Mouse (Mus musculus): ENCODE measurements around the gene Zmiz1. TPM values are rescaled to one million over a fixed set of nuclear protein-coding genes. Genes with fewer than 3 reads are reported as not detected.

Zmiz1 gene
- total and polyA plus RNA-seq, 3 experiments: 3.7 to 45.8 (median 11.1) TPM

- Histone ChIP-seq H3K9ac (ENCODE audit: insufficient read depth, low read depth) (no peak overlapping the region), H3K27ac (ENCODE audit: insufficient read depth, low read depth) (no peak overlapping the region), H3K27me3 (replicated peaks) (no peaks in the 10 kb centered on the region), H3K79me2 (replicated peaks; ENCODE audit: control insufficient read depth, extremely low read depth, insufficient read depth, poor library complexity, severe bottlenecking) (no peaks in the 10 kb centered on the region), H3K4me3 (replicated peaks in 1 of 3; ENCODE audit: low read depth in 2 of 3, low read length in 2 of 3, poor library complexity in 1 of 3) (no peak overlapping the region), H3K36me3 (replicated peaks in 1 of 2; ENCODE audit: control insufficient read depth in 1 of 2, insufficient read depth in 1 of 2, low read length in 1 of 2) (peaks cover 25 to 75% of the 10 kb centered on the region in 2 experiments), H3K4me2 (ENCODE audit: insufficient read depth, low read depth, poor library complexity, severe bottlenecking) (no peak overlapping the region), H3K4me1 (ENCODE audit: control insufficient read depth in 1 of 2, insufficient read depth in 2 of 2) (peaks cover 58 to 99% of the 10 kb centered on the region in 2 experiments), H3K9me3 (replicated peaks; ENCODE audit: low read length) (no peaks in the 10 kb centered on the region)
- dilution Hi-C loops (cut with MboI; ENCODE audit: extremely low pct_ligation_motif_present, extremely low pct_unique_long_range_greater_than_20kb, low sequenced_read_pairs) (no loop called here), in situ Hi-C loops (cut with MboI; ENCODE audit: low pct_ligation_motif_present, low pct_unique_long_range_greater_than_20kb, low sequenced_read_pairs) (no loop called here)
- DNase-seq (ENCODE audit: extremely low read depth): no peak
- TF ChIP-seq GABPA (IDR thresholded peaks at IDR 0.05; ENCODE audit: insufficient replicate concordance, low read depth, low read length): no peak
- TF ChIP-seq HCFC1 (IDR thresholded peaks at IDR 0.05; ENCODE audit: low read depth, low read length): no peak
- TF ChIP-seq RAD21 (IDR thresholded peaks at IDR 0.05; ENCODE audit: low read depth, low read length): no peak
- TF ChIP-seq E2F4 (IDR thresholded peaks at IDR 0.05; ENCODE audit: insufficient replicate concordance, low read depth, low read length): no peak
- TF ChIP-seq MEF2A (IDR thresholded peaks at IDR 0.05; ENCODE audit: borderline replicate concordance, low read depth, low read length): no peak
- TF ChIP-seq POLR2AphosphoS2 (IDR thresholded peaks at IDR 0.05; ENCODE audit: low read depth, low read length): no peak
- no peak for TF ChIP-seq UBTF (IDR thresholded peaks at IDR 0.05; ENCODE audit: low read depth, low read length)
- TF ChIP-seq IRF4 (IDR thresholded peaks at IDR 0.05; ENCODE audit: low read depth, low read length): no peak
- no peak for TF ChIP-seq KAT2A (IDR thresholded peaks at IDR 0.05; ENCODE audit: insufficient replicate concordance, low read length)
- no peak for TF ChIP-seq ZNF384 (IDR thresholded peaks at IDR 0.05; ENCODE audit: low read depth, low read length)
- no peak for TF ChIP-seq MXI1 (IDR thresholded peaks at IDR 0.05; ENCODE audit: low read depth, low read length)
- TF ChIP-seq ETS1 (conservative IDR thresholded peaks at IDR 0.05; ENCODE audit: low read depth, low read length): no peak
- no peak for TF ChIP-seq PAX5 (IDR thresholded peaks at IDR 0.05; ENCODE audit: low read length)
These were observed 176.8 kb downstream of the Zmiz1 start for GRCm38 (mm10) chr14:25635746-25636145.

GRCm38 (mm10) chr14:25636297-25636696 is 177.3 kb downstream of the Zmiz1 start:
- H3K36me3 ChIP-seq (replicated peaks in 1 of 2; ENCODE audit: control insufficient read depth in 1 of 2, insufficient read depth in 1 of 2, low read length in 1 of 2): peaks cover 24 to 77% of the 10 kb centered on the region in 2 experiments
- no peak for DNase-seq (ENCODE audit: extremely low read depth)
- no peak overlapping the region for H3K9ac ChIP-seq (ENCODE audit: insufficient read depth, low read depth)
- H3K4me2 ChIP-seq (ENCODE audit: insufficient read depth, low read depth, poor library complexity, severe bottlenecking): no peak overlapping the region
- TF ChIP-seq POLR2AphosphoS2 (IDR thresholded peaks at IDR 0.05; ENCODE audit: low read depth, low read length): no peak
- peak; percentile 32; the same call in 1 of the 2 replicates for TF ChIP-seq MAX (IDR thresholded peaks at IDR 0.05; ENCODE audit: low read length)
- no peaks in the 10 kb centered on the region for H3K79me2 ChIP-seq (replicated peaks; ENCODE audit: control insufficient read depth, extremely low read depth, insufficient read depth, poor library complexity, severe bottlenecking)
- H3K27ac ChIP-seq (ENCODE audit: insufficient read depth, low read depth): peak overlapping the region; percentile 61
- in situ Hi-C loops (cut with MboI; ENCODE audit: low pct_ligation_motif_present, low pct_unique_long_range_greater_than_20kb, low sequenced_read_pairs) (no loop called here), dilution Hi-C loops (cut with MboI; ENCODE audit: extremely low pct_ligation_motif_present, extremely low pct_unique_long_range_greater_than_20kb, low sequenced_read_pairs) (no loop called here)
- H3K9me3 ChIP-seq (replicated peaks; ENCODE audit: low read length): no peaks in the 10 kb centered on the region
- H3K27me3 ChIP-seq (replicated peaks): no peaks in the 10 kb centered on the region
- peaks cover 58 to 99% of the 10 kb centered on the region in 2 experiments for H3K4me1 ChIP-seq (ENCODE audit: control insufficient read depth in 1 of 2, insufficient read depth in 2 of 2)
- H3K4me3 ChIP-seq (replicated peaks in 1 of 3; ENCODE audit: low read depth in 2 of 3, low read length in 2 of 3, poor library complexity in 1 of 3): no peak overlapping the region

All from CH12.LX (cell line).